Mouse (Mus musculus) kidney, postnatal 0 days (tissue): ENCODE results near the gene Gm5483. TPM values are rescaled to one million over a fixed set of nuclear protein-coding genes. Genes with fewer than 3 reads are reported as not detected.
"Not testable (repeated sequence)": the region's sequence is repeated elsewhere in the genome, so short reads cannot be mapped to it uniquely, and the experiment has no call there.

Experiments
- ATAC-seq: fragments of 200-750 bp; cut with Nextera tagmentation; replicated peaks from 2 replicates; pipeline ENCODE4 v1.8.0; 2017; ENCODE audit warnings: low read depth, moderate number of reproducible peaks, moderate TSS enrichment, moderate library complexity; ENCODE audit not compliant: low FRiP score
- DNase-seq: peaks from one replicate; pipeline ENCODE4 v3.0.0-alpha.2; 2016; ENCODE audit warnings: low spot score
- H3K27ac ChIP-seq: fragments of 300-500 bp; sonication (generic); 2 replicates; pipeline ENCODE4 v1.5.1; 2014; ENCODE audit warnings: mild to moderate bottlenecking
- H3K27me3 ChIP-seq: fragments of 300-500 bp; sonication (generic); 2 replicates; pipeline ENCODE4 v1.6.1; 2014; ENCODE audit warnings: low read length, mixed read lengths; ENCODE audit not compliant: insufficient read depth
- H3K36me3 ChIP-seq: fragments of 300-500 bp; sonication (generic); 2 replicates; pipeline ENCODE4 v1.6.1; 2014; ENCODE audit warnings: low read length, mixed read lengths; ENCODE audit not compliant: insufficient read depth
- H3K4me1 ChIP-seq: fragments of 300-500 bp; sonication (generic); replicated peaks from 2 replicates; pipeline ENCODE4 v1.6.1; 2014; ENCODE audit warnings: antibody characterized with exemption, low read length, mixed read lengths; ENCODE audit not compliant: insufficient read depth
- H3K4me2 ChIP-seq: fragments of 300-500 bp; sonication (generic); 2 replicates; pipeline ENCODE4 v1.6.1; 2014; ENCODE audit warnings: mild to moderate bottlenecking, low read length, moderate library complexity, mixed read lengths
- H3K4me3 ChIP-seq: fragments of 300-500 bp; sonication (generic); replicated peaks from 2 replicates; pipeline ENCODE4 v1.5.1; 2014; ENCODE audit warnings: low read depth, low read length
- H3K9ac ChIP-seq: fragments of 300-500 bp; sonication (generic); 2 replicates; pipeline ENCODE4 v1.6.1; 2014; ENCODE audit warnings: low read depth, low read length
- H3K9me3 ChIP-seq: fragments of 300-500 bp; sonication (generic); replicated peaks from 2 replicates; pipeline ENCODE4 v1.6.1; 2016; ENCODE audit warnings: low read length, inconsistent platforms, mixed read lengths
- CTCF ChIP-seq: IDR thresholded peaks from 2 replicates; pipeline ENCODE4 v1.5.1; 2016; ENCODE audit warnings: antibody characterized with exemption, low read depth, mild to moderate bottlenecking, moderate library complexity
- WGBS: fragments of 180-500 bp; shearing (Covaris S2); extraction: QIAGEN DNeasy Blood & Tissue Kit; methylation state at CpG from one replicate; pipeline ENCODE4 v1.1.7; 2014; 5-methylcytosine and 5-hydroxymethylcytosine counted together
- polyA plus RNA-seq: library from polyadenylated mRNA; unstranded; fragments of >200 nt; fragmentation: Nextera tagmentation; extraction: Ambion mirVana; gene quantifications from 2 replicates; pipeline ENCODE4 v1.2.1, GENCODE M21; 2015

Gm5483 gene
- 9.6 and 11.5 TPM in 2 replicates for polyA plus RNA-seq

DNA sequence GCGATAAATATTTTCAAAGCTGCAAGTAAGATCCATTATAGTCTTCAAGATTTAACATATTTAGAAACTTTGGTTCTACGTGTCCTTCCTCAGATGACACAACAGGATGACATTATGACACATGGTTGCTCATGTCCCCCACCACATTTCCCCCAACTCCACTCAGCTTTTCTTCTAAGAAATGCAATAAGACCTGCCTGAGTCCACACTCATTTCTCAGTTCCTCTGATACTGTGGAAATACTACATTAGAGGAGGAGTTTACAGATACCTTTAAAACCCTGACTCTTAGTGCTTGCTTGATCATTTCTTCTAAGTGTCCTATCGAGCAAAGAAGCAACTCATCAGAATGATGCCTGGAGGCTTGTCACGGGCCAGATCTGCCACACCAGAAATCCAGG lies at the start of gene Gm5483:
Gm5483 (plus strand) TSS at position 301 of the 400 bp plus-strand sequence.
- not testable (repeated sequence) for ATAC-seq

DNA sequence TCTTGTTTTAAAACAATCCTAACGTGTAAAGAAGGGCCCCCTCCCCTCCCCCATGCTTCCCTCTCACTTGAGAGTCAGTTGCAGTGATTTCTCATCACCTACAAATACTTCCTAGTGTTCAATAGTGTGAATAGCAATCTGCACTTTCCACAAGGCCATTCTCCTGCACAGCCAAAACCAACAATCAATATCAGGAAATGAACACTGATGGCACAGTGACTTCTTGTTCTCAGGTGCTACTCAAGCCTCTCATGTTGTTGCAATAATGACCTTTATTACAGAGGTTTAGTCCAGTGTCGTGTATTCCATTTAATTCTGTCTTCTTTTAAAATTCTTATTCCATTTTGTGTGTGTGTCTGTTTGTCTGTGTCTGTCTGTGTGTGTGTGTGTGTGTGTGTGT lies 45.8 kb upstream of the Gm5483 start:
- TF ChIP-seq CTCF: no peak
- H3K9me3 ChIP-seq: no peaks in the 10 kb centered on the region
- no peak overlapping the region for H3K4me3 ChIP-seq
- H3K4me2 ChIP-seq: no peak overlapping the region
- H3K27me3 ChIP-seq: no peaks in the 10 kb centered on the region
- H3K36me3 ChIP-seq: no peaks in the 10 kb centered on the region
- H3K9ac ChIP-seq: no peak overlapping the region
- no peak for ATAC-seq
- no peak overlapping the region for H3K27ac ChIP-seq
- WGBS: 70% methylated on average over 2 of the region's 2 CpGs
- no peaks in the 10 kb centered on the region for H3K4me1 ChIP-seq
- no peak for DNase-seq

More for the DNA sequence above, at the start of gene Gm5483:
- WGBS: 82% methylated on average over 4 of the region's 4 CpGs
- not testable (repeated sequence) for H3K9me3 ChIP-seq, H3K4me1 ChIP-seq, H3K9ac ChIP-seq, DNase-seq, H3K27ac ChIP-seq, H3K27me3 ChIP-seq, H3K36me3 ChIP-seq, H3K4me2 ChIP-seq, H3K4me3 ChIP-seq

DNA sequence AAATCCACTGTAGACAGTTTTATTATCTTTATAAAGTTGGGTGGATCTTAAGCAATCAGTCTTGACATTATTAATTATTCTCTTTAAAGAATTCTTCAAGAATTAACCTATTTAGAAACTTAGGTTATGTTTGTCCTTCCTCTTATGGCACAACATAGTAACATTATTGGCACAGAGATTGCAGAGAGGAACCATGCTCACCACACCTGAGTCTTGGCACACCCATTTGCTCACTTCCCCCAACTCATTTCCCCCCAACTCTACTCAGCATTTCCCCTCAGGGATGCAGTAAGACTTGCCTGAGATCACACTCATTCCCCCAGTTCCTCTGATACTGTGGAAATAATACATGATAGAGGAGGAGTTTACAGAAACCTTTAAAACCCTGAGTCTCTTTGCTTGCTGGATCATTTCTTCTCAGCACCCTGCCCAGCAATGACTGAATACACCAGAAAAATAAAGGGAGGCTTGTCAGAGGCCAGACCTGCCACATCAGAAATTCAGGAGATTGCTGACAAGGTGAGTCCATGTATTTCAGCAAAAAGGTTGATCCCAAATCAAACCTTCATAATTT lies 27.5 kb upstream of the Gm5483 start, which contains the start of gene Stfa2l1:
Stfa2l1 (plus strand) TSS at position 410 of the 574 bp plus-strand sequence.
- Histone ChIP-seq H3K27ac (no peak within 1 kb of the TSS), H3K36me3 (no peaks in the 10 kb centered on the region), H3K27me3 (no peaks in the 10 kb centered on the region), H3K4me3 (no peak within 1 kb of the TSS), H3K9ac (no peak within 1 kb of the TSS), H3K9me3 (no peaks in the 10 kb centered on the region), H3K4me1 (no peaks in the 10 kb centered on the region), H3K4me2 (no peak within 1 kb of the TSS)
- ATAC-seq (no peak), DNase-seq (no peak)
- TF ChIP-seq CTCF: no peak

GRCm38 (mm10) chr16:36167841-36168240 lies 16.2 kb upstream of the Gm5483 start:
- not testable (repeated sequence) for DNase-seq, H3K9ac ChIP-seq, H3K9me3 ChIP-seq, H3K36me3 ChIP-seq, H3K27ac ChIP-seq, H3K4me2 ChIP-seq, ATAC-seq, H3K27me3 ChIP-seq, H3K4me3 ChIP-seq, H3K4me1 ChIP-seq
- 91% methylated on average over 9 of the region's 10 CpGs for WGBS

- no peak overlapping the region for H3K27ac ChIP-seq
- no peak for DNase-seq
- no peak overlapping the region for H3K4me2 ChIP-seq
- no peaks in the 10 kb centered on the region for H3K36me3 ChIP-seq
- no peak for TF ChIP-seq CTCF
- H3K27me3 ChIP-seq: no peaks in the 10 kb centered on the region
- ATAC-seq: no peak
- no peak overlapping the region for H3K9ac ChIP-seq
- H3K9me3 ChIP-seq: no peaks in the 10 kb centered on the region; the same call in 1 of the 2 replicates
- no peak overlapping the region for H3K4me3 ChIP-seq
- no peaks in the 10 kb centered on the region for H3K4me1 ChIP-seq
Observed at GRCm38 (mm10) chr16:36176108-36176507, 7.9 kb upstream of the Gm5483 start.

DNA sequence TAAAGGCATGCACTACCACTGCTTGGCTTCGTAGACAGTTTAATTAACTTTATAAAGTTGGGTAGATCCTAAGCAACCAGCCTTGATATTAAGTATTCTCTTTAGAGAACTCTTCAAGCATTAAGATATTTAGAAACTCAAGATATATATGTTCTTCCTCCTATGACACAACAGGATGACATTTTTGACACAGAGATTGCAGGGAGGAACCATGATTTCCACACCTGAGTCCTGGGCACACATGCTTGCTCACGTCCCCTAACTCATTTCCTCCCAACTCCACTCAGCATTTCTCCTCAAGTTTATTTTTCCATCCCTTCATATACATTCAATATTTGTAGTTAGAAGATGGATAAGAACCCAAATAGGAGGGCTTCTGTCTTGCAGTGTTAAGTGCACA lies 4.1 kb upstream of the Gm5483 start:
- no peak for TF ChIP-seq CTCF
- Histone ChIP-seq H3K36me3 (no peaks in the 10 kb centered on the region), H3K9me3 (no peaks in the 10 kb centered on the region; the same call in 1 of the 2 replicates), H3K4me1 (no peaks in the 10 kb centered on the region), H3K27me3 (no peaks in the 10 kb centered on the region), H3K27ac (no peak overlapping the region), H3K4me3 (no peak overlapping the region), H3K4me2 (no peak overlapping the region), H3K9ac (no peak overlapping the region)
- no peak for DNase-seq
- ATAC-seq: no peak
- 79% methylated on average over 2 of the region's 2 CpGs for WGBS

DNA sequence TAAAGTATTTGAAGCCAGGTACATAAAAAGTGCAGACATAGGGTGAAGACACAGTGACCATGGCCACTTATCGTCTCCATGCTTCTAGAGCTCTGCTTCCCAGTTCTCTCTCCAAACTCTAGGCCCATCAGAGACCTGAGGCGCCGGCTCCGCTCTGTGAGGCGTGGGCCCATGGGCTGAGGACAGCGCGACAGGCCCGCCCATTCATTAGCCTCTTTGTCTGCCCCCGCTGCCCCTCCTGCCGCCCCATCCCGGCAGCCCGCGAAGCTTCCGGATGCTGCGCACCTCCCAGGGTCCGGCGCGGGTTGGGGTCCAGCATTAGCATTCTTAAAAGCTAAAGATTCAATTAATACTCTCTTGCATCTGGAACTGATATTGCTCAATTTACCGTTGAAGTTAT lies 15.2 kb downstream of the Gm5483 start:
- no peaks in the 10 kb centered on the region for H3K27me3 ChIP-seq
- H3K9me3 ChIP-seq: no peaks in the 10 kb centered on the region
- H3K9ac ChIP-seq: no peak overlapping the region
- H3K4me3 ChIP-seq: no peak overlapping the region
- no peak for ATAC-seq
- no peaks in the 10 kb centered on the region for H3K36me3 ChIP-seq
- TF ChIP-seq CTCF: no peak
- H3K4me1 ChIP-seq: no peaks in the 10 kb centered on the region
- DNase-seq: no peak
- H3K27ac ChIP-seq: no peak overlapping the region
- 52% methylated on average over 19 of the region's 19 CpGs for WGBS
- no peak overlapping the region for H3K4me2 ChIP-seq
